Mouse (Mus musculus) gastrocnemius, postnatal 4 days (tissue): ENCODE measurements around the gene Ganab. TPM values are rescaled to one million over a fixed set of nuclear protein-coding genes. Genes with fewer than 3 reads are reported as not detected.

Experiments used
- DNase-seq, 2 experiments: peaks; one replicate each; pipeline ENCODE4 v3.0.0; 2021 to 2022; ENCODE audit warnings: low spot score in 2 of 2, mixed read lengths in 2 of 2
- microRNA-seq: library from miRNA; unstranded; fragments of <30 nt; microRNA quantifications from one replicate; pipeline ENCODE4 v1.2.0, GENCODE M21; 2021
- total RNA-seq, 2 experiments: library from RNA; stranded (reverse); gene quantifications; 2 replicates each; pipeline ENCODE4 v1.2.3; 2021

The Ganab gene
- total RNA-seq, 2 experiments from 2014 or later = 74.2 to 77.0 TPM

DNA sequence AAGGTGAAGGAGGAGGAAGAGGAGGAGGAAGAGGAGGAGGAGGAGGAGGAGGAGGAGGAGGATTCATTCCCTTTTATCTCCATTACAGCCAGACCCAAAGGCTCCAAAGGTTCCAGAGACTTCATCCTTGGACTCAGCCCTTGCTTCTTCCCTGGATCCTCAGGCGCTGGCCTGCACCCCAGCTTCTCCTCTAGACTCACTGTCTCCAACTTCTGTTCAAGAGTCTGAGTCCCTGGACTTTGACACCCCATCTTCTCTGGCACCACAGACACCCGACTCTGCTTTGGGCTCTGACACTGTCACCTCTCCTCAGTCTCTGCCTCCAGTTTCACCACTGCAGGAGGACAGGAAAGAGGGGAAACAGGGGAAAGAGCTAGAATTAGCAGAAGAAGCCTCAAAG is 64.4 kb downstream of the Ganab start:
- DNase-seq = no peak

DNA sequence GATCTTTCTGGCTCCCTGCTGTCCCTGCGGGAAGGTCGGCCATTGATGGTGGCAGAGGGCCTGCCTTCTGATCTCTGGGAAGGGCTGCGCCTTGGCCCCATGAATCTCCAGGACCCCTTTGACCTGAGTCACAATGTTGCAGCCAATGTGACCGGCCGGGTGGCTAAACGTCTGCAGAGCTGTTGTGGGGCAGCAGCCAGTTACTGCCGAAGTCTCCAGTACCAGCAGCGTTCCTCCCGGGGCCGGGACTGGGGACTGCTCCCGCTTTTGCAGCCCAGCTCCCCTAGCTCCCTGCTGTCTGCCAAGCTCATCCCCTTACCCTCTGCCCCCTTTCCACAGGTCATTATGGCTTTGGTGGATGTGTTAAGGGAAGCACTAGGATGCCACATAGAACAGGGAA is 67.2 kb downstream of the Ganab start:
- DNase-seq = no peak

DNA sequence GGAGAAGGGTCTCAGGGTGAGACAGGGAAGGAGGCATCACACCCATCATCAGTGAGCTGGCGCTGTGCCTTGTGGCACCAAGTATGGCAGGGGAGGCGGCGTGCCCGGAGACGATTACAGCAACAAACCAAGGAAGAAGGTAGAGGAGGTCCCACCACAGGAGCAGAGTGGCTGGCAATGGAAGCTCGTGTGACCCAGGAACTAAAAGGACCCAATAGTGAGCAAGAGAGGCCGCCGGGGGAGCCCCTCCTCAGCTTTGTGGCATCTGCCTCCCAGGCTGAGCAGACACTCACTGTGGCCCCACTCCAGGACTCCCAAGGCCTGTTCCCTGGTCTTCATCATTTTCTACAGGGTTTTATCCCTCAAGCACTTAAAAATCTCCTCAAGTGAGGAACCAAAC is 67.9 kb downstream of the Ganab start:
- no peak for DNase-seq

DNA sequence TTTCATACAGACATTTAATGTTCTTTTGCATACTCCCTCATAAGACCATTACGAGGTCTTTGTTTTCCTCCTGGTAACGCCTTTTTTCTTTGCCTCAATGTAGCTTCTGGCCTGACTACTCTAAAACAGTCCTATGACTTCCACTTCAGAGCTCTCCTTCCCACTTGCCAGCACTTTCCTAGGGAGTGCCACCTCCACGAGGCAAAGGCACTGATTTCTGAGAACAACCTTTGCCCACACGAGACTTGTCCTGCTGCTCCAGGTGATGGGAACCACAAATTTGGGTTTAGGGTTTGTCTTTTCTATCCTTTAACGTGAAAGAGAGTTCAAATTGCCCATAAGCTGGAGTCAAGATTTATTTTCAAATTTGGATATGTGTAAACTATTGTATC is 68.3 kb downstream of the Ganab start:
- no peak for DNase-seq

Small RNAs within 50 kb of the gene (microRNA-seq; reads per million reads assigned to microRNA genes)
- not detected for gene Mir5136

Other genes starting within 250 kb of the Ganab start
- gene Chrm1, start 234.3 kb upstream of the Ganab start, total RNA-seq = under 1 TPM; 0.05 to 0.10 TPM
- 10 to 100 TPM; 42.4 to 43.8 TPM for gene Slc3a2, start 174.7 kb upstream of the Ganab start, total RNA-seq
- gene Wdr74, start 162.2 kb upstream of the Ganab start, total RNA-seq = 10 to 100 TPM; 34.5 to 35.1 TPM
- gene 1700092M07Rik, start 157.4 kb upstream of the Ganab start, total RNA-seq = 1 to 10 TPM in 1 of 2 experiments, not detected in 1; 2.5 TPM
- gene Stx5a, start 156.7 kb upstream of the Ganab start, total RNA-seq = 10 to 100 TPM; 59.1 to 60.5 TPM
- gene Nxf1, start 141.0 kb upstream of the Ganab start, total RNA-seq = 10 to 100 TPM; 70.4 to 80.5 TPM
- gene Tmem223, start 127.1 kb upstream of the Ganab start, total RNA-seq = 10 to 100 TPM; 71.4 to 85.6 TPM
- 10 to 100 TPM; 19.3 to 21.9 TPM for gene Tmem179b, start 123.6 kb upstream of the Ganab start, total RNA-seq
- 10 to 100 TPM; 15.5 to 16.9 TPM for gene Taf6l, start 111.7 kb upstream of the Ganab start, total RNA-seq
- 10 to 100 TPM; 61.0 to 65.4 TPM for gene Polr2g, start 99.5 kb upstream of the Ganab start, total RNA-seq
- gene Zbtb3, start 95.5 kb upstream of the Ganab start, total RNA-seq = 1 to 10 TPM; 1.4 to 1.5 TPM
- 10 to 100 TPM; 19.9 to 22.9 TPM for gene Ttc9c, start 78.7 kb upstream of the Ganab start, total RNA-seq
- 10 to 100 TPM; 61.3 to 71.0 TPM for gene Hnrnpul2, start 78.1 kb upstream of the Ganab start, total RNA-seq
- gene AC129217.1, start 68.3 kb upstream of the Ganab start, total RNA-seq = under 1 TPM in 1 of 2 experiments, not detected in 1; 0.67 TPM
- gene Bscl2, start 60.6 kb upstream of the Ganab start, total RNA-seq = 10 to 100 TPM; 22.1 to 24.2 TPM
- under 1 TPM; 0.17 to 0.26 TPM for gene Gng3, start 58.9 kb upstream of the Ganab start, total RNA-seq
- 10 to 100 TPM; 18.7 to 22.9 TPM for gene Lrrn4cl, start 47.3 kb upstream of the Ganab start, total RNA-seq
- 100 to 1,000 TPM; 149 to 158 TPM for gene Ubxn1, start 26.6 kb upstream of the Ganab start, total RNA-seq
- gene Uqcc3, start 17.1 kb upstream of the Ganab start, total RNA-seq = 10 to 100 TPM; 48.1 to 49.3 TPM
- gene Lbhd1, start 14.3 kb upstream of the Ganab start, total RNA-seq = 10 to 100 TPM in 1 of 2 experiments, 1 to 10 TPM in 1; 2.4 to 11.4 TPM
- not detected for gene Gm49403, start 14.1 kb upstream of the Ganab start, total RNA-seq
- gene 1810009A15Rik, start 9.2 kb upstream of the Ganab start, total RNA-seq = 10 to 100 TPM; 30.0 to 30.9 TPM
- gene Gm49416, start 9.1 kb upstream of the Ganab start, total RNA-seq = 1 to 10 TPM; 1.5 to 2.9 TPM
- 10 to 100 TPM; 19.0 to 20.1 TPM for gene Ints5, start 5.1 kb upstream of the Ganab start, total RNA-seq
- 10 to 100 TPM; 29.6 to 31.6 TPM for gene B3gat3, start 22.3 kb downstream of the Ganab start, total RNA-seq
- gene Rom1, start 31.3 kb downstream of the Ganab start, total RNA-seq = 1 to 10 TPM; 4.4 to 4.9 TPM
- gene Eml3, start 31.5 kb downstream of the Ganab start, total RNA-seq = 10 to 100 TPM; 24.3 to 26.7 TPM
- 10 to 100 TPM; 61.1 to 69.8 TPM for gene Mta2, start 43.8 kb downstream of the Ganab start, total RNA-seq
- 10 to 100 TPM; 12.7 to 14.9 TPM for gene Tut1, start 55.8 kb downstream of the Ganab start, total RNA-seq
- gene Eef1g, start 69.0 kb downstream of the Ganab start, total RNA-seq = 100 to 1,000 TPM; 704 to 748 TPM
- 100 to 1,000 TPM; 377 to 414 TPM for gene Ahnak, start 91.2 kb downstream of the Ganab start, total RNA-seq
- 1 to 10 TPM; 1.7 to 5.3 TPM for gene Scgb1a1, start 189.9 kb downstream of the Ganab start, total RNA-seq
- gene Asrgl1, start 237.6 kb downstream of the Ganab start, total RNA-seq = 10 to 100 TPM; 11.5 to 14.4 TPM